Mouse (Mus musculus) embryonic facial prominence, embryonic 13.5 days (tissue): ENCODE measurements around the gene Gsx2. TPM values are rescaled to one million over a fixed set of nuclear protein-coding genes. Genes with fewer than 3 reads are reported as not detected.
A peak's percentile ranks its signal among the peaks of the same experiment; 100 is the strongest.

Experiments
- ATAC-seq: fragments of 200-750 bp; cut with Nextera tagmentation; 2 replicates; pipeline ENCODE4 v1.8.0; 2017; ENCODE audit warnings: low read depth; ENCODE audit not compliant: insufficient number of reproducible peaks, insufficient read depth, low FRiP score, low TSS enrichment
- H3K27ac ChIP-seq: fragments of 300-500 bp; sonication (generic); 2 replicates; pipeline ENCODE4 v1.5.1; 2015; ENCODE audit warnings: moderate library complexity, mild to moderate bottlenecking, inconsistent platforms
- H3K27me3 ChIP-seq: fragments of 300-500 bp; sonication (generic); 2 replicates; pipeline ENCODE4 v1.6.1; 2015; ENCODE audit warnings: mild to moderate bottlenecking, inconsistent platforms
- H3K36me3 ChIP-seq: fragments of 300-500 bp; sonication (generic); 2 replicates; pipeline ENCODE4 v1.6.1; 2015; ENCODE audit warnings: mild to moderate bottlenecking, inconsistent platforms
- H3K4me1 ChIP-seq: fragments of 300-500 bp; sonication (generic); 2 replicates; pipeline ENCODE4 v1.6.1; 2015; ENCODE audit warnings: inconsistent platforms
- H3K4me2 ChIP-seq: fragments of 300-500 bp; sonication (generic); 2 replicates; pipeline ENCODE4 v1.6.1; 2015; ENCODE audit warnings: moderate library complexity, mild to moderate bottlenecking, inconsistent platforms
- H3K4me3 ChIP-seq: fragments of 300-500 bp; sonication (generic); 2 replicates; pipeline ENCODE4 v1.5.1; 2015; ENCODE audit warnings: mild to moderate bottlenecking, inconsistent platforms
- H3K9ac ChIP-seq: fragments of 300-500 bp; sonication (generic); 2 replicates; pipeline ENCODE4 v1.6.1; 2015; ENCODE audit warnings: mild to moderate bottlenecking, inconsistent platforms
- H3K9me3 ChIP-seq: fragments of 300-500 bp; sonication (generic); 2 replicates; pipeline ENCODE4 v1.6.1; 2016; ENCODE audit warnings: inconsistent platforms
- WGBS: fragments of 180-500 bp; shearing (Covaris S2); methylation state at CpG from one replicate; pipeline ENCODE4 v1.1.7; 2015; ENCODE audit warnings: mixed read lengths; 5-methylcytosine and 5-hydroxymethylcytosine counted together
- polyA plus RNA-seq: library from polyadenylated mRNA; unstranded; fragments of >200 nt; fragmentation: Nextera tagmentation; extraction: Ambion mirVana; gene quantifications from 2 replicates; pipeline ENCODE4 v1.2.1, GENCODE M21; 2015

Gene Gsx2
- polyA plus RNA-seq, 1 experiment from 2014 or later = not detected

- no peak for ATAC-seq
- Histone ChIP-seq H3K9ac (no peak overlapping the region), H3K27ac (peak overlapping the region; percentile 39; the same call in 1 of the 2 replicates), H3K36me3 (no peaks in the 10 kb centered on the region), H3K4me1 (0 out of 2 replicates have a peak, but pooled peaks cover 3% of the 10 kb centered on the region), H3K27me3 (no peaks in the 10 kb centered on the region), H3K4me2 (no peak overlapping the region), H3K9me3 (no peaks in the 10 kb centered on the region), H3K4me3 (no peak overlapping the region)
- WGBS = 36% methylated on average over 5 of the region's 5 CpGs
Measured at GRCm38 (mm10) chr5:75121646-75122045, 46.2 kb downstream of the Gsx2 start.

Other genes with a start within 250 kb of the Gsx2 start
- 34.0 and 40.5 TPM in 2 replicates for gene Chic2, start 30.8 kb upstream of the Gsx2 start, polyA plus RNA-seq
- 78.8 and 96.8 TPM in 2 replicates for gene Pdgfra, start 76.7 kb downstream of the Gsx2 start, polyA plus RNA-seq